Mouse (Mus musculus): ENCODE measurements around the gene Rasgef1a.

Gene Rasgef1a

DNA sequence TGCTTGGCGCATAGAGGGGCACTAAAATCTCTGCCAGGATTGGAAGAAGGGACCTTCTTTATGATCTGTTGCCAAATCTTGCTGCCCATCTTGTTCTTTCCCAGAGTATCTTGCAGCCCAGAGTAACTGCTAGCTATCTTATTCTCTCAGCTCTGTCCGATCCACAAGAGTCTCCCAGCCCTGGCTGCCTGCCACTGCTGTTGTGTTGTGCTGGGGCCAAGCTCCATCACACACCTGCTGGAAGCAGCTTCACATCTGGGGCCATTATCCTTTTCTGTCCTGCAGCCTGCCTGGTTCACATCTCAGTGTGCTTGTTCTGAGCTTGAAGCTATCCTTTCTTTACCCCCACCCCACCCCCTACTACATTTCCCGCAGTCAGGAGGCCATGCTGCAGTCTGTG, 65.0 kb downstream of the Rasgef1a start:
- no peak for DNase-seq

DNA sequence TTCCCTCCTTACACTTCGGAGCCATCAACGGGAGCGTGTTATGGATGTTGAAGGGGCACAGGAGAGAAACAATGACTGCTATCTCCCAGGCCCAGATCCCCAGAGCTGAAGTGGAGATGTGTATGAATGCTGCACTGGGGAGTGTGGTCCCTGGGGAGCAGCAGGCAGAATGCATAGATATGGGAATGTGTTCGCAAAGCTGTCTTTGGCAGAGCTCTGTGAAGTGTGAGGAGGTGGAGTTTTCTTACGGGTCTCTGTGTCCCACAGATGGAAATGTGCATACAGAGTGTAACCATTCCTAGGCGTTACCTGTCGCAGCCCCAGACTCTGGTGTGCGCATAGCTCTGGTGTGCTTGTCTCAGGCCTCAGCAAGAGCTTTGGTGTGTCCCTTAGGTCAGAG, 65.5 kb downstream of the Rasgef1a start:
- no peak for DNase-seq

DNA sequence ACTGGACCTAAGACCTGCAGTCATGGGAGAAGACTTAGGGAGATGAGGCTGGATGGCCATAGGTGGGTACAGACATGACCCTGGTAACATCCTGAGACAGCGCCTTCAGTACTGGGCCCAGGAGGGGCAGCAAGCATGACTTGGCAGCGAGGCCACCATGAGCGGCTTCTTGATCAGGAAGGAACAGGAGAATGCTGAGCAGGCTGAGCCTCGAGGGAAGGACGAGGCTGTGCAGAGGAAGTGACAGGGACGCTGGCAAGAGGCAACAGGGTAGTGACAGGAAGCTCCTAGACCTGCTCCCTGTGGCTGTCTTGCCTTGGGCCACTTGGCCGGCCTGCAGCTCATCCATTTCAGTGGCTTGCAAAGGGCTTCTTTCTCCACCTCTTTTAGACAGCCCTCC, 66.2 kb downstream of the Rasgef1a start:
- peak; percentile 16 for DNase-seq

- no peak for DNase-seq
Observed at GRCm38 (mm10) chr6:118078751-118079150, 67.5 kb downstream of the Rasgef1a start.

GRCm38 (mm10) chr6:118079292-118079691, 68.1 kb downstream of the Rasgef1a start:
- no peak for DNase-seq

GRCm38 (mm10) chr6:118079762-118080465, 68.7 kb downstream of the Rasgef1a start:
- DNase-seq, result no peak

DNA sequence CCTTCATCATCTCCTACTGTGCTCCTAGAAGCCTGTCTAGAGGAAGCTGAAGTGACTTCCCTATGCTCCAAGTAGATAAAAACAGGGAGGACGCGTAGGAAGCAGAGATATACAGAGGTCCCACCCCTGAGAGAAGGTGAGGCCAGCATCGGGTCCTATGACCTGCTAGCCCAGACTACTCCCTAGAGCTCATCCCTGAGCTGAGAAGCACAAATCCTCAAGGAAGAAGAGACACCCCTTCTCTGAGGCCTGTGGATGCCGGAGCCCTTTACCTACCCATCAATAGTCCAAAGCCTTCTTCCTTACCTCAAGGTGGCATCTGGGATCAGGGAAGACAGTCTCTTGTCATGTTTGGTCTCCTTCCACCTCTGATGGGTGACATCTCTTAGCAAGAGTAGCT, 69.5 kb downstream of the Rasgef1a start:
- DNase-seq, result no peak

DNA sequence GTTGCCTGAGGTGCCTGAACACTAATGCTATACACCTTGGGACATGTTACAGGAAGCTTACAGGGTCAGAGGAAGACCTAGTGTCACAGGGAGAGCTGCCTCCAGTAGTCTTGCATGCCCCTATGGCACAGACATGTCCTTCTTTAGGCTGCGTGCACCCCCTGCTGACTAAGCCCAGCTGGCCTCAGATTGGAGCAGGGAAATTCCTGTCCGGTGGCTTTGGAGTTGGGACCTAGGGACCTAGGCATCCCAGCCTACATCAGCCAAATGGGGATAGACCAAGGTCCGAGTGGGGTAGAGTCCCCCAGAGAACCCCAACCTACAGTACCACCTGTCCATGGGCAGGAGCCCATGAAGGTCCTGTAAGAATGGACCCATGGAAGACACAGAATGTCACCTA, 71.1 kb downstream of the Rasgef1a start:
- DNase-seq, result no peak

DNA sequence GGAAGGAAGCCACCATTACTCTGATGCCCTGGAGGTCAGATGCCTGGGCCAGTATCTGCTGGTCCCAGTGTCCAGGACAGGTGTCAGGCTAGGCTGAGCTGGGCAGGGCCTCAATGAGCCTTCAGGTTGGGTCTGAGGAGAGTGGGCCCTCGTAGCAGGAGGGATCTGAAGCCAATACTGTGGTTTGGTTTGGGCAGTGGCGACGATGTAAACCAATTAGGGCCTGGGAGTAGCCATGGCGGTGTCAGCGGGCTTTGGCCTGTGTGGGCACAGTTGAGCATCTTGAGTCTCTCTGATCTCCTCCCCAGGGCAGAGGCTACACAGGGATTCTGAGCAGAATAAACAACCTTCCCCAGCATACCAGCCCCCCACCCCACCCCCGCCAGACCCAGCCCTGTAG, 72.4 kb downstream of the Rasgef1a start:
- no peak for DNase-seq

GRCm38 (mm10) chr6:118084596-118084995, 73.4 kb downstream of the Rasgef1a start:
- no peak for DNase-seq

GRCm38 (mm10) chr6:118087955-118088354, 76.7 kb downstream of the Rasgef1a start:
- DNase-seq, result peak; percentile 42

GRCm38 (mm10) chr6:118088750-118089440, 77.7 kb downstream of the Rasgef1a start:
- no peak for DNase-seq

GRCm38 (mm10) chr6:118090827-118091226, 79.6 kb downstream of the Rasgef1a start:
- no peak for DNase-seq

DNA sequence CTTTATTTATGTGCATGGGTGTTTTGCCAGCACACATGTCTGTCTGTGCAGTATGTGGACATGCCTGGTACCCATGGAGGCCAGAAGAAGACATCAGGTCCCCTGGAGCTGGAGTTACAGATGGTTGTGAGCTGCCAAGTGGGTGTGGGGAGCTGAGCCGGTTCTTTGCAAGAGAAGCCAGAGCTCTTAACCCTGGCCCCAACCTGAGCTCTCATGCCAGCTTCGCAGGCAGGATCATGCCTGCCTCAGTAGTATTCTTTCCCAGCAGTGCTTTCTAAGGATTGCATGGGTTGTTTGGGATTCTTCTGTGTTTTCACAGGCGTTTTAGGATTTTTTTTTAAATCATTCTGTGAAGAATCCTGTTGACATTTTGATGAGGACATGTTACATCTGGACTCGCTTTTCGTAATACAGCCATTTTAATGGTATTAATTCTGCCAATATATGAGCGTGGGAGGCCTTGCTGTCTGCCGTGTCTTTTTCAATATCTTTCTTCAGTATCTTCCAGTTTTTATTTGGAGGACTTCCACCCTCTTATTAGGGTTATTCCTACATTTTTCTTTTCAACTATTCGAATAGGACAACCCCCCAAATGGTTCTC, 86.6 kb downstream of the Rasgef1a start:
- DNase-seq, result peak; percentile 35

DNA sequence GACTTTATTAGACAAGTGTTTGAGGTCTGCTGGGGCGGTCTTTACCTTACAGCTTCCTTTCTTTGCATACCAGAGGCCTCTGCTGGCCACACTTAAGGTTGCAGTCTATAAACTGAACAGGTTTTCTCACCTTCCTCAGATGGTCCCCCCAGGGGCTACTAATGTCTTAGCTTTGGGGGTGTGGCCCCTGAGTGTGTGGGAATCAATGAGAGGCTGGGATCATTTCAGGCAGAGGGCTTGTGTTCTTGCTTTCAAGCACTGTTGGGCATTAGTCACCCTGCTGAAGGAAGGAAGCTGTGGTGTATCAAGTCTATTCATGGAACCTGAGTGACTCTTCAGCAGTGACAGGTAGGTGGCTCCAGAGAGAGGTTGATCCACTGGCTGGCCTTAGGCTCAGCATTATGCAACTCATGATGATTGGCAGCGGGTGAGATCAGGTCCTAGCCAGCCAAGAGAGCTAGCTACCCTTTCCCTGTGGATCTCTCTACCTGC, 88.1 kb downstream of the Rasgef1a start:
- DNase-seq, result peak; percentile 59

- DNase-seq, result no peak
Observed at GRCm38 (mm10) chr6:118111810-118112209, 100.6 kb downstream of the Rasgef1a start.

- no peak for DNase-seq
Observed at GRCm38 (mm10) chr6:118122767-118123166, 111.5 kb downstream of the Rasgef1a start.

GRCm38 (mm10) chr6:118126577-118126976, 115.3 kb downstream of the Rasgef1a start:
- no peak for DNase-seq

DNA sequence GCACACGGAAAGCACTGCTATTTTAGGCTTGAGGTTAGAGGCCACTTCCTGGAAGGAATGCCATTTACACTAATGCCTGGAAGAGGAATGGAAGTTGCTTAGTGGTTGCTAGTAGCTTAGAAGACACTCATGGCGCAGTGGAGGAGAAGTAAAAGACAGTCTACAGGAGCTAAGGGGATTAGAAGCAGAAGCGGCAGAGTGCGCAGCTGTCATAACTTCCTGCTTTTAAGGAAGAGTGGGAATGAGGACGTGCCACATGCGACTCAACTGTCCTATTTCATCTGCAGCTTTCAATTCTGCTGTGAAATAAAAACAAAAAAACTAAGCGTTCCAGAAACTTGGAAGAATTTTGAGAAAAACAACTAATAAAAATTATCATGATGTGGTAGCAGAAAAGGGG, 116.0 kb downstream of the Rasgef1a start:
- no peak for DNase-seq

DNA sequence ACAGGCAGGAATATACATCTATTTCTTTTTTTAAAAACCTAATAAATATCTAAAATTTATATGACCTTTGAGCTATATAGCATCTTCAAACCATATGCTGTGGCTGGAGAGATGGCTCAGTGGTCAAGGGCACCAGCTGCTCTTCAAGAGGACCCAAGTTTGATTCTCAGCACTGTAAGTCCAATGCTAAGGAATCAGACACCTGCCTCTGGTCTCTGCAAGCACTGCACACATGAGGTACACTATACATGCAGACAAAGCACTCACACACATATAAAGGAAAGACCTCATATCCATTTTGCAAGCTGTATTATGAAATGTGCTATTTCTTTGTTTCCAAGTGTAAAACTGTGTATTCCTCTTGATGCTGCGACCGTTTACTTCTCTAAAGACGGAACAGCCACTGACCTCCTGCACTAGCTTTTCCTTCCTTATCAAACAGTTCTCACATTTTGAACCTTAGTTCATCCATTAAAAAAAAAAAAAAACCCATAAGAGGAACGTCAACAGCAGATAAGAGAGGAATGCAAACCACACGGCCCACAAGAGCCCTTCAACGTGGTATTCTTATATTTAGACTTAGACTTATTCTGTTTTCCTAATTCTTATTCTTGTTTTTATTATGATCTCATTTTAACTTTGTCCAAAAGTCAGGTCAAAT, 116.7 kb downstream of the Rasgef1a start:
- DNase-seq, result peak; percentile 16

DNA sequence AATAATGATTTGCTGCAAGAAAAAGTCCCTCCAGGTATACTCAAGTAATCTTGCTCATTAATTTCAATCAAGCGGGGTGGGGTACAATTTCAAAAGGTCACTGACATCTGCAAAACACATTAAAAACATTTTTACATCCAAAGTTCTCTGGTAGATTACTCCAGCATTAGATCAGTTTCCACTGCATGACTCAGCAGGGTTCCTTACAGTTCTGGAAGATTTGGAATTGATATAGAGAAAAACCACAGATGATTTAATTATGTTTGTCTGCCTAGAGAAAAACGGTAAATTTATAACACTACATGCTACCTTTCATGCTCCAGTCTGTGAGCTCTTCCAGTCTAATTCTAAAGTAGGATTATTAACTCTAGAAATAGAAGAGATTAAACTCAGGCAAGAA, 118.8 kb downstream of the Rasgef1a start:
- no peak for DNase-seq

- no peak for DNase-seq
Observed at GRCm38 (mm10) chr6:118134461-118134860, 123.2 kb downstream of the Rasgef1a start.

DNA sequence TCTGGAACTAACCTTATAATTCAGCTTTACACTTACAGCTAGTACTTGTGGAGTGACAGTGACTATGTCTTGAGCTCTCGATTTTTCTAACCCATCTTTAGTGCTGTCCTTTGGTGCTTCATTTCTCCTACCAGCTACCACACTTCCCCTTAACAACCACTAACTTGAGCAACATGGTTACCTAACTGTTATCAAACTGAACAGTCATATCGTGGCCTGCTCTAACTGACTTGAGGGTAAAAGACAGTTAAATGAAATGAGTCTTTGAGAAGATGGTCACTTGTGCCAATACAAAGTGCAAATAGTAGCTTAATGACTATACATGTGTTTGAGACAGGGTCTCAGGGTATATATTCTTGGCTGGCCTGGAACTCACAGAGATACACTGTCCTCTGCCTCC, 125.9 kb downstream of the Rasgef1a start:
- DNase-seq, result no peak
